Mouse (Mus musculus) heart, postnatal 4 days (tissue): ENCODE results near the gene Senp8. TPM values are rescaled to one million over a fixed set of nuclear protein-coding genes. Genes with fewer than 3 reads are reported as not detected.
A peak's percentile ranks its signal among the peaks of the same experiment; 100 is the strongest.

Experiments
- DNase-seq: peaks from one replicate; pipeline ENCODE4 v3.0.0; 2021
- total RNA-seq, 2 experiments: library from RNA; stranded (reverse); gene quantifications; 2 replicates each; pipeline ENCODE4 v1.2.3; 2021

Gene Senp8
- total RNA-seq, 2 experiments from 2014 or later, result 4.3 to 4.4 TPM

DNA sequence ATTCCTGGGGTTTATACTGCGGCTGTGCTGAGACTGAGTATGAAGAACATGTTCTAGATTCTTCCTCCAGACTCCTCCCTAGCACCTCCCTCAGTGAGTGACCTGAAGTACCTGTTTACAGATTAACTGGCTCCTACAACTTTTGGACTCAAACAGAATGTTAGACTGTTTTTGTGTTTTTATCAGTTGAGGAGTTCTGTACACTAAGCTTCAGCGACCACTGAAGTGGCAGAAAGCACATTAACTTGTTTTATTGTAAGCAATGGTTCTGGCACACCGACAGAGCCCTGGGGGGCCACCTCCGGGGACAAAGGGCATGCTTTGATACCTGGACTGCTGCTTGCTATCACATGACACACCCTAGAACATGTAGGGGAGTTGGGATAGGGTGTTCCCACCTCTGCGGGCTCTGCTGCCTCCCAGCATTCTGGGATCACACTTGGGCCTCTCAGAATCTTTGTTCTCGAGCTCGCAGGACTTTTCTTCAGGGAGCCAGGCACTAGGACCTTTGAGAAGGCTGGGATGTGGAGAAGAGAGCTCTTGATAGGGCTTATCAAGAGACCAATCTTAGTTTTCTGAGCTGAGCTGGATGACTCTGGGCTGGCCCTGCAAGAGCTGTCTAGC, 34.1 kb downstream of the Senp8 start:
- DNase-seq, result no peak

DNA sequence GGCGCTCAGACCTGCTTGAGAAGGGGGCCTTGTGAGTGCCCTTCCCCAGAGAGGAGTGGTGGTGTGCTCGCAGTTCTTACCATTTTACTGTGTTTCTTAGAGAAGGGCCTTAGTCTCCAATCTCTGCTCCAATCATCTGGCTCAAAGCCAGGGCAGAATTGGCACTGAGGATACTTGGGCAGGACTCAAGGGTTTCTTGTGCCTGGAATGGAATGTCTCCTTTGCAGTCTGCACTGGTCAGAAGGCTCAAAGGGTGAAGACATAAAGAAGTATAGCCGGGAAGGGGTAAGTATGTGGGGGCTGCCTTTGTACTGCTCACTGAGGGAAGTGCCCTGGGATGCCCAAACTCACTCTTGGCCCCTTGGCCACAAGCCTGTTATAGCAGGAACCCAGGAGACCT, 41.3 kb downstream of the Senp8 start:
- no peak for DNase-seq

DNA sequence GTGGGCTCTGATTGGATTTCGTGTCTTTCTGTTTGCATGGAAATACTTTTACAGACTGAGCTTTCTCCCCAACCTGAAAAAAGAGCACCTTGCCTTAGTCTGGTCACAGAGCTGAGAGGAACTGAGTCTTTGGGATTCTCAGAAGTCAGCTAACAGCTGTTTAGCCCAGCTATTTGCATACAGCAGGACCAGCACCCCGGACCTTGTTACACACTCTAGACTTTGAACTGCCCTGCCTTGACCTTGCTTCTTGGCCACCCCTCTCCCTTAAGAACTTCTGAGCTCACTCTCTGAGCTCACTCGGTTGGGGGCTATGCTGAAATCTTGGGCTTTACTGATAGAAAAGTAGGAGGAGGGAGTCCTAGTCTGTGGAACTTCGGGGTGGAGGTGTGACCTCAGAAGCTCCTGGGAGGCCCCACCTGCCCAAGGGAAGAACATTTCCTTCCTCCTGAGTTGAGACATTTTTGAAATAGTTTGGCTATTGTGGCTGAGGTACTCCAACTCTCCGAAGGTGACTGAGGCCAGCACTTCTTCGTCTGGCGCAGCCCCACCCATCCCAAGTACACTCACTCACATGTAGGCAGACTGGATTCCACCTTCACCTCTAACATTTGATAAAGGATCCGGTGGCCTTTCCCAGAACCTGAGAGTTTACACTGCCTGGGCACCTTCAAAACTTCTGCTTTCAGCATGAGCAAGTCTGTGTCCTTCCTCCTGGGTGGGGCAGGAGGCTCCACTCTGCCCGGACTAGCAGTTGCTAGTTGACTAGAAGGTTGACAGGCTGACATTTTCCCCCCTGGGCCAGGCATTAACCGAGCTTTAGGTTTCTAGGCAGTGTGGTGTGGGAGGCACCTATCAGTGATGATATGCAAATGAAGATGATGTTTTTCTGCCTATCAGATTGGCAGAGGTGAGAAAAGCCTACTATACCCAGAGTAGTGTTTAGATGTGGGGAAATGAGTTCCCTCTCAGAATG, 43.4 kb downstream of the Senp8 start:
- no peak for DNase-seq

DNA sequence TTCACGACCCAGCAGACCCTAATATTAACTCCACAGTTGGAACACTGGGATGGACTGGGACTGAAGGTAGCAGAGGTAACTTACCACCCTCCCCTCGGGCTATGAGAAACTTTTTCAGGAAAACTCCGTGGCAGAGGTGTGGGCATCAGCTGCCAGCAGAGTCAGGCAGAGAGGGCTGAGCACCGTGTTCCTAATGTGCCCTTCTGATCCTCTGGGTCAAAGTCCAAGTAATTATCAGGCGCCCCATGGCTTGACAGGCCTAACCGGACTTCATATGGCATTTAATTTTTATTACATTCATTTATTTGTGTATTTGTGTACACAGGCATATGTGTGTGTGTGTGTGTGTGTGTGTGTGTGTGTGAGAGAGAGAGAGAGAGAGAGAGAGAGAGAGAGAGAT, 47.4 kb downstream of the Senp8 start:
- no peak for DNase-seq

DNA sequence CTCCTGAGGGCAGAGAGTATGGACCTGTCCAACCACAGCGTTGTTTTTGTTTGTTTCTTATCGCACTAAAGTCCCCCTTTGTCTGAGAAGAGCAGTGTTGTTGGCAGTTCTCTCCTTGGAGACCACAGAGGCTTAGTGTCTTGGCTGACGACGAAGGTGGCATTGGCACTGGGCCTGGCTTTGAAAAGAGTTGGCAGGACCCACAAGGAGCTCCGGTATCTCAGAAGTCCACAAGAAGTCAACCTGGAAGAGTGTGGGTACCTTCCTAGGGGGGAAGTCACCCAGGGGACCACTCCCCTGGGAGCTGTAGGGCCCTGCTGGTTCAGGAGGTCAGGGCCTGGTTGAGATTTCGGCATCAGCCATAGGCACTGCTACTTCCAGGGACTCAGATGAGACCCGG, 49.4 kb downstream of the Senp8 start:
- no peak for DNase-seq

DNA sequence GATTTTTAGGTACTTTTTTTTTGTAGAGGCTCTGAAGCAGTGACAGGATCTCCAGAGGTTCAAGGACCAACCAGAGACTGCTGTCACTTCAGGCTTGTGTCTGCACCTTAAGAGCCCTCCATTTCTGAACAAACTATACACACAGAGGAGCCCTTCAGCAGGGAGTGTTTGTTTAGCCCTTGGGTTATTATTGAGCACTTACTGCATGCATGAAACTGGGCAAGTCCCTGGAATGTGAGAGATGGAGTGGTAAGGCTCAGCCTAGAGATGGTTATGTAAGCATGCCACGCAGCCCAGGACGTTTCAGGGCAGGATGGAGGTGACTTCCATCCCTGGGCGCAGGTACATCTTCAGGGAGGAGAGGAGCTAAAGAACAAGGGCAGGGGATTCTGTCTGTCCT, 54.1 kb downstream of the Senp8 start:
- DNase-seq, result no peak

DNA sequence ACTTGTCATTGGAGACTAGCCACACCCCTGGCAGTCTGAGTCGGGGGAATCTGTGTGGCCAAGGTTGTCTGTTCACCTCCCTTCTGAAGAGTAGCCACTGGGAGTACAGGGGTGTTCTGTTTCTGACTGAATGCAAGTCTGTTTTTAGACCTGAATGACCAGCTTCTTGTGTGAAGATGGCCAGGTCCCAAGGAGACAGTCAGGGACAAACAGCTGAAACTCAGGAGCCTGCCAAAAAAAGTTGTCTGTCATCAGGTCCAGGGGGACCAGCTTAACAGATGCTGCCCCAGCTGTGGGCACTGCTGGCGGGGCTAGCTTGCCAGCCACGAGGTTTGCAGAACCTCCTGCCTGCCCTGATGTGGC, 55.1 kb downstream of the Senp8 start:
- DNase-seq, result no peak

DNA sequence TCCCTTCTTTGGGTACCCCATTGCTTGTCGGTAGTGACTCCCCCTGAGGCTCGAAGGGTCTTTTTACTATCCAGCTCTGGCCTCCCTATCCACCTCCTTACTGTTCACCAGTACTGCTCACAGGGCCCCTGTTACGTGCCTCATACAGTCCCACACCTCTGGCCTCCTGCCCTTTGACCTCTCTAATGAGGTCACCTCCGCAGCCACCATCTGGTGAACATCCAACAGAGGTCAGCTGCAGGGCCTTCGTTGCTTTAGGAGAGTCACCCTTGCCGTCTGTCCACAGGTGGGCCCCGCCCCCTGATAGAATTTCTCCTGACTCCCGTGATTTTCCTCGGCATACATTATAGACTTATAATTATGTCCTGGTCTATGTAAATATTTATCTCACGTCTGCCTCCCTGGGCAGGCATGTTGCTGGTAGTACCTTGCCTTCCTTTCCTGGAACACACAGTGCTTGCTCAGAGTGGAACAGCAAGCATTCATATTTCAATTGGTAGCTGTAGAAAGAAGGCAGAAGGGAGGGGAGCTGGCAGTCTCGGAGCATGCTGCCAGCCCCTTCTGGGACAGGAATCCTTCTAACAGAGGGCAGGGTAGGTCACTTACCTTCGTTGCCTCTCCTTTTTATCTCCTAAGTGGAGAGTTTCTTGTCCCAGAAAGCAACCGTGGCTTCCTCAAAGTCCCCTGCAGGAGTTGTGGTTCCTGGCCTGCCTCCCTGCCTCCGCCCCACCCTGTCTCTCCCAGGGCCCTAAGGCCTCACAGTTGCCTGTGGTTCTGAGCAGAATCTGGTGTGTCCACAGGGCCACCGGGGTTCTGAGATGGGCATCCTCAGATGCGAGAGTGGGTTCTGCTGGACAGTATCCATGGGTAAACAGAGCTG, 55.7 kb downstream of the Senp8 start:
- DNase-seq, result no peak

DNA sequence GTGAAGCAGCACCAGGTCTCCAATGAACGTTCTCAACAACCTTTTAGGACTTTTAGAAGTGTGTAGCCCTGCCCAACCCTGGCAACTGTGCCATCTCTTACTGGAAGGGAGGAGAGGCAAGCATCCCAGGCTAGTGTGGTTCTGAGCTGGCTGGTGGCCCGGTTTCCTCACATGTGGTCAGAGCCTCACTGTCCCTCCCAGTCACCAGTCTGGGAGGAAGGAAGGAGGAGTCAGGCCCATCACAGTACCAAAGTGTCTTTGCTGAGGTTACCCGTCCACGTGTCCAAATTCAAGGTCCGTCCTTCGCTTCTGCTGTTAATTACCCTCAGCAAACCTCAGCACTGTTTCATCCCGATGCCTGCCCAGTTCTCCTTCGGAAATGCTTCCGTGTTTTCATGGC, 58.4 kb downstream of the Senp8 start:
- DNase-seq, result peak; percentile 65

DNA sequence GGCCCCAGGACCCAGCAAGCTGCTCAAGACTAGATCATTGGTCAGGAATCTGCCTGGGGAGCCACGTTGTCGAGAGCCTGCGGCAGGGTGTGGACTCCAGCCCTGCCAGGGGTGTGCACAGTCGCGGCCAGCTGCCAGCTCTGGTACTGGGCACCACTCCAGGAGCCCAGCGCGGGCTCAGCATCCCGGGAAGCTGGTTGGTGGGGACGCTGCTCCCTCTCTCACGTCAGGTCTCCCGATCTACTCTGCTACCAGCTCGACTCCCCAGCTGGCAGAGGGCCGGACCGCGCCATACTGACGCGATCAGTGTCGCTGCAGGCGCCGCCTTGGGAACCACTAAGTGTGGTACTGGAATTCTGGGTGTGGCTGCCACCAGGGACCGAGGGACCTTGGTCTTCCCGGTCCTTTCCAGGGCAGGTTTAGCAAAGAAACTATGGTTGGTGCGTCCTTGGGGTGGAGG, 58.8 kb downstream of the Senp8 start:
- peak; percentile 96 for DNase-seq

DNA sequence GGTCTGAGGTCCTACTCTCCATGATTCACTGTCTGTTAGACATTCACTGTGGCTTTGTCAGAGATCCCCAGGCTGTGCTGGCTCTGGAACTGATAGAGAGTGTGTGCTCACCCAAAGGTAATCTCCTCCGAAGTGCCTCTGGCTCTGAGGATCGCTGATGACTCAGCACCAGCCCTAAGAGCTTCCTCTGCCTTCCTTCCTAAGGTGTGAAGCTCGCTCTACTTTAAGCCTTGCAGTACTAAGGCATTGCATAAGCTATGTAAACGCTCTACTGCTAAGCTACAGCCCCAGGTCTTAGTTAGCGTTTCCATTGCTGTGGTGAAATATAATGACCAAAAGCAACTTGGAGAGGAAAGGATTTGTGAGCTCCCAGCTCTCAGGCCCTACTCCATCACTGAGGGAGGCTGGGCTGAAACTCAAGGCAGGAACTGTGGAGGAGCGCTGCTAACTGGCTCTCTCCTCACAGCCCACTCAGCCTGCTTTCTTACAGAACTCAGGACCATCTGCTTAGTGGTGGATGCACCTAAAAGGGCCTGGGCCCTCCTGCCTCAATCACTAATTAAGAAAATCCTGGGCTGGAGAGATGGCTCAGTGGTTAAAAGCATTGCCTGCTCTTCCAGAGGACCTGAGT, 63.0 kb downstream of the Senp8 start:
- DNase-seq, result no peak

Other genes starting within 250 kb of the Senp8 start
- 10 to 100 TPM; 33.4 to 33.7 TPM for gene Hexa, start 211.2 kb downstream of the Senp8 start, total RNA-seq
- gene Tmem202, start 210.9 kb downstream of the Senp8 start, total RNA-seq, result under 1 TPM; 0.23 to 0.71 TPM
- gene Celf6, start 172.8 kb downstream of the Senp8 start, total RNA-seq, result under 1 TPM; 0.09 to 0.12 TPM
- 10 to 100 TPM; 16.7 to 17.3 TPM for gene Parp6, start 133.4 kb downstream of the Senp8 start, total RNA-seq
- 1,000 to 10,000 TPM; 1,087 to 1,151 TPM for gene Pkm, start 94.3 kb downstream of the Senp8 start, total RNA-seq
- gene Gramd2, start 70.6 kb downstream of the Senp8 start, total RNA-seq, result under 1 TPM in 1 of 2 experiments, not detected in 1; 0.11 TPM
- 10 to 100 TPM; 21.5 to 23.4 TPM for gene Myo9a, start 186 bp upstream of the Senp8 start, total RNA-seq
- not detected for gene Nr2e3, start 209.9 kb upstream of the Senp8 start, total RNA-seq